Mouse (Mus musculus): ENCODE results near the gene Bsnd.

Gene Bsnd

GRCm38 (mm10) chr4:106492116-106492515 is at the start of gene Bsnd:
TSS of gene Bsnd (minus strand) at chr4:106492283.
- no peak for DNase-seq

GRCm38 (mm10) chr4:106541491-106541890 is 49.4 kb upstream of the Bsnd start:
- no peak for DNase-seq

GRCm38 (mm10) chr4:106539756-106540155 is 47.7 kb upstream of the Bsnd start:
- no peak for DNase-seq

GRCm38 (mm10) chr4:106534256-106534655 is 42.2 kb upstream of the Bsnd start:
- no peak for DNase-seq

GRCm38 (mm10) chr4:106533421-106534080 is 41.5 kb upstream of the Bsnd start:
- DNase-seq: no peak

- DNase-seq: no peak
These were observed 38.0 kb upstream of the Bsnd start for GRCm38 (mm10) chr4:106530113-106530482.

GRCm38 (mm10) chr4:106529375-106530112 is 37.5 kb upstream of the Bsnd start:
- peak; percentile 91 for DNase-seq

GRCm38 (mm10) chr4:106527856-106528547 is 35.9 kb upstream of the Bsnd start:
- peak; percentile 26 for DNase-seq

- no peak for DNase-seq
These were observed 32.9 kb upstream of the Bsnd start for GRCm38 (mm10) chr4:106525001-106525400.

GRCm38 (mm10) chr4:106524131-106524530 is 32.0 kb upstream of the Bsnd start:
- no peak for DNase-seq

- no peak for DNase-seq
These were observed 30.5 kb upstream of the Bsnd start for GRCm38 (mm10) chr4:106522547-106522946.

GRCm38 (mm10) chr4:106514606-106515005 is 22.5 kb upstream of the Bsnd start:
- DNase-seq: no peak

GRCm38 (mm10) chr4:106509888-106510287 is 17.8 kb upstream of the Bsnd start:
- DNase-seq: no peak

- no peak for DNase-seq
These were observed 13.5 kb upstream of the Bsnd start for GRCm38 (mm10) chr4:106505453-106506058.

- no peak for DNase-seq
These were observed 11.5 kb upstream of the Bsnd start for GRCm38 (mm10) chr4:106503578-106503977.

- peak; percentile 69 for DNase-seq
These were observed 8.0 kb upstream of the Bsnd start for GRCm38 (mm10) chr4:106500066-106500465.

GRCm38 (mm10) chr4:106498471-106498844 is 6.4 kb upstream of the Bsnd start:
- no peak for DNase-seq

GRCm38 (mm10) chr4:106497776-106498470 is 5.8 kb upstream of the Bsnd start:
- DNase-seq: no peak

GRCm38 (mm10) chr4:106496833-106497232 is 4.8 kb upstream of the Bsnd start:
- no peak for DNase-seq

GRCm38 (mm10) chr4:106493639-106494038 is 1.6 kb upstream of the Bsnd start:
- no peak for DNase-seq

GRCm38 (mm10) chr4:106490620-106491019 is 1.5 kb downstream of the Bsnd start:
- no peak for DNase-seq

GRCm38 (mm10) chr4:106483831-106484230 is 8.3 kb downstream of the Bsnd start:
- no peak for DNase-seq

GRCm38 (mm10) chr4:106483215-106483727 is 8.8 kb downstream of the Bsnd start:
- no peak for DNase-seq

All from right cerebral cortex, adult 18-20 months (tissue).